Mouse (Mus musculus) kidney, adult 2 months (tissue): ENCODE results near the gene AW549877.

Experiments used
- CTCF ChIP-seq: fragments of 200-500 bp; conservative IDR thresholded peaks from 2 replicates; pipeline ENCODE4 v1.5.1; 2011; ENCODE audit warnings: low read depth, mild to moderate bottlenecking, control low read depth, low read length, moderate library complexity, mixed read lengths; ENCODE audit not compliant: insufficient read depth, insufficient read length
- POLR2A ChIP-seq: fragments of 200-500 bp; IDR thresholded peaks from one replicate; pipeline ENCODE4 v1.6.1; 2011; ENCODE audit warnings: low read depth, low read length, control low read depth

DNA sequence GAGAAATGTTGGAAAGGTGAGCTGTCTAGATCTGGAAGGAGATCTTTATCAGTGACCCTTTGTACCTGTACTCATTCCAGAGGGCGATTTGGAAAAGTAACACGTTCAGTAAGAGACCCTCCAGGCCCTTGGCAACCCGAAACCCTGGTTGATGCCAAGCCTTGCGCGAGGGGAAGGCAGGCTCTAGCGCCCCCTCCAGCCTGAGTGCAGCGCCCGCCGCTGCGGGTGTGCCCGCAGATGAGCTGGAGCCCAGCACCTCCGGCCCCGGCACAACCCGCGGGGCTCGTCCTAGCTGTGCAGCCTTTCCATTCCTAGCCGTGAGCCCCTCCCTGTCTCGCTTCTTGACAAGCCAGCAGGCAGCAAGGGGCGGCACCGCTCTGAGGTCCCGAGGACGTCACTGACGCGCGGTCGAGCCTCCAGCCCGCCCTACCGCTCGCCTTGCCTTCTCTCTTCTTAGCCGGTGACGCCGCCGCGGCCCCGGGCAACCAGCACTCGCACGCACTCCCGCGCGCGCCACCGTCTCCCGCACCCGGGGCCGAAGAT lies 30.8 kb upstream of the AW549877 start, which contains the start of gene Oxct1:
- TF ChIP-seq CTCF (peak; percentile 62), POLR2A (peak; percentile 76)
